13 mouse cellular contexts compared by ENCODE assay signal in genomic region chr7:92837226-92837625, GRCm38 (mm10). TPM values are rescaled to one million over a fixed set of nuclear protein-coding genes. Genes with fewer than 3 reads are reported as not detected.
A peak's percentile ranks its signal among the peaks of the same experiment; 100 is the strongest.
DNase-seq lines count a peak whose midpoint lies in the region; ATAC-seq lines count a peak whose summit lies in the region.
"Had no signal": no experiment of that assay in that cellular context is flagged by ENCODE, and none has a peak within 500 bp of the region (broad histone marks: within the 10 kb centered on the region; RNA-seq: fewer than 3 reads in every experiment).

No protein-coding gene starts in this region.

- DNase-seq in urinary bladder, postnatal 14 days (ENCODE audit: low spot score), result peak; percentile 53
- no peak for DNase-seq in urinary bladder, postnatal 10 days (ENCODE audit: low spot score)
- peak; percentile 31 for DNase-seq in brain, adult 2 months (ENCODE audit: low read depth, low spot score)
- no peak for DNase-seq in kidney, postnatal 10 days
- DNase-seq in gastrocnemius, adult 18-20 months (ENCODE audit: low spot score), result no peak
- DNase-seq in right cerebral cortex, postnatal 4 days, result no peak
- DNase-seq: adrenal gland, postnatal 10 days; cerebellum, adult 8-10 months; heart, postnatal 36 days; thymus, adult 2 months had no signal

- ATAC-seq in megakaryocyte, adult 5-6 weeks (ENCODE audit: poor library complexity, severe bottlenecking), result peak; percentile 92
- ATAC-seq: forebrain, embryonic 13.5 days; hindbrain, postnatal 0 days had no signal

RNA-seq across cellular contexts. Expression of gene Ddias, which starts 36.8 kb away (rescaled TPM):
- 11.7 and 12.7 TPM in 2 replicates for total RNA-seq in megakaryocyte, adult 5-6 weeks (2015)
- 12.0 and 15.2 TPM in 2 replicates for total RNA-seq in megakaryocyte, adult 5-6 weeks (2017)
- total RNA-seq in gastrocnemius, adult 18-20 months (2021), result under 1 TPM in 1 of 2 experiments, not detected in 1; 0.07 TPM

RNA-seq across cellular contexts. Expression of gene Prcp, which starts 37.0 kb away (rescaled TPM):
- total RNA-seq in megakaryocyte, adult 5-6 weeks (2015), result 187 and 192 TPM in 2 replicates
- total RNA-seq in megakaryocyte, adult 5-6 weeks (2017), result 64.8 and 78.7 TPM in 2 replicates
- total RNA-seq in gastrocnemius, adult 18-20 months (2021), result 1 to 10 TPM; 2.7 to 3.2 TPM

Comparison
In these comparisons a context has a peak if more than half of its experiments do, and no peak if none do; other contexts are left out.
1. DNase-seq: peak in urinary bladder, postnatal 14 days (single experiment) and brain, adult 2 months (single experiment); none in urinary bladder, postnatal 10 days (single experiment), kidney, postnatal 10 days (single experiment), gastrocnemius, adult 18-20 months (single experiment) and right cerebral cortex, postnatal 4 days (single experiment).
2. RNA of gene Ddias, which starts 36.8 kb away (total RNA-seq): 11.7 to 15.2 TPM in megakaryocyte, adult 5-6 weeks; 0.07 TPM in gastrocnemius, adult 18-20 months; every median in the first group is over 10 times any median in the second.
3. RNA of gene Prcp, which starts 37.0 kb away (total RNA-seq): 64.8 to 192 TPM in megakaryocyte, adult 5-6 weeks; 2.7 to 3.2 TPM in gastrocnemius, adult 18-20 months; every median in the first group is over 10 times any median in the second.